Mouse (Mus musculus) adrenal gland, postnatal 36 days (tissue): ENCODE measurements around the gene E330021D16Rik. TPM values are rescaled to one million over a fixed set of nuclear protein-coding genes. Genes with fewer than 3 reads are reported as not detected.

Source experiments
- DNase-seq, 2 experiments: peaks; one replicate each; pipeline ENCODE4 v3.0.0; 2021; ENCODE audit warnings: mixed read lengths in 1 of 2
- total RNA-seq, 2 experiments: library from RNA; stranded (reverse); gene quantifications; 2 replicates each; pipeline ENCODE4 v1.2.3; 2021

The E330021D16Rik gene
- total RNA-seq, 2 experiments from 2014 or later = not detected

DNA sequence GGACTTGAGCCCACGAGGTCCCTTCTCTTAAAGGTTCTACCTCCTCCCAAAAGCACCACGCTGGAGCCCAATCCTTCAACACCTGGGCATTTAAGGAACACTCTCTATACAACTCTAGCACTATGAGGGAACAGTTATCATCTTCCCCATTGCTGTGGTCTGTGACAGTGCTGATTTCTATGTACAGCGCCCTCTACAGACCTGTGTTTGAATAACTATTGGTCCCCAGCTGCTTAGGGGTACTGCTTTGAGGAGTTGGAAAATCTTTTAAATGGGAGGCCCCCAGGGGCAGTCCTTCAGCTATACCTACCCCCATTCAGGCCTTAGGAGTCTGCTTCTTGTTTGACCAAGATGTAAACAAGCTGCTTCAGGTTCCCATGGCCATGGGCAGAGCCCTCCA lies 5.7 kb upstream of the E330021D16Rik start:
- DNase-seq = no peak

DNA sequence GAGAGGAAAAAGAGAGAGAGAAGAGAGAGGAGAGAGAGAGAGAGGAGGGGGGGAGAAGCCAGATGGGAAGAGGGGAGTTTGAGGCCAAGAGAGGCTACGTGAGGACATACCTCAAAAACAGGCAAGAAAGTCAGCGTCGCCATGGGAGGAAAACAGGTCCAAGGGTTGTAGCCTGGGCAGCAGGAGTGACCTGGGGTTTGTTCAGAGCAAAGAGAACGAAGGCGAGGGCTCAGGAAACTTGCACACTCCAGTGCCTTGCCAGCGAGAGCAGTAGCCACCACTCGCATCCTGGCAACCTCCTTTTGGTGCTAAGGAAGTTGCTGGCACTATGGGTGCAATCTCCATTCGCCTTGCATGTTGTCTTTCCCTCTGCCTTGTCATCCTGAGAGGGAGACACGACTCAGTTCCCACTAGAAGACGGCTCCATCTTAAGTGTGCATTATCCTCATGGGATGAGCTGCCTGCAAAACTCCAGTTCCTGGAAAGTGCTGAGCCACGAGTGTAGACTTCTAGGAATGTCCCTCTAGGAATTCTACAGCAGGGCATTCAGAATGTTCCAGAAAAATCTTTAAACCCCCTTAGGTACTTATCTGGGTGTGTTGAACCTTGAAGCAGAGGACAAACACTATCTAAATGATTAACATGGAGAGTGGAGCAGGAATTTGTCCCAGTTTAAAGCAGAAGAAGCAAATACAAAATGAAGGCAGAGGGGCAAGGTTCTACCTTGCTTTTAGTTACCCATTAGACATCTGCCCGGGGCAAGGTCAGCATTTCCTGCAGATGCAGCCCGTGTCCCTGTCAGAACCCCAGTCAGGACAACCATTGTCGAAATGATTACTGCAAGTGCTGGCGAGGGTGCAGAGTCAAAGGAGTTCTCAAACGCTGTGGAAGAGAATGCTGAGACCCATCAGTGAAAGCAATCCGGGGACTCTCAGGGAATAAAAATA lies 3.8 kb upstream of the E330021D16Rik start:
- DNase-seq = no peak

DNA sequence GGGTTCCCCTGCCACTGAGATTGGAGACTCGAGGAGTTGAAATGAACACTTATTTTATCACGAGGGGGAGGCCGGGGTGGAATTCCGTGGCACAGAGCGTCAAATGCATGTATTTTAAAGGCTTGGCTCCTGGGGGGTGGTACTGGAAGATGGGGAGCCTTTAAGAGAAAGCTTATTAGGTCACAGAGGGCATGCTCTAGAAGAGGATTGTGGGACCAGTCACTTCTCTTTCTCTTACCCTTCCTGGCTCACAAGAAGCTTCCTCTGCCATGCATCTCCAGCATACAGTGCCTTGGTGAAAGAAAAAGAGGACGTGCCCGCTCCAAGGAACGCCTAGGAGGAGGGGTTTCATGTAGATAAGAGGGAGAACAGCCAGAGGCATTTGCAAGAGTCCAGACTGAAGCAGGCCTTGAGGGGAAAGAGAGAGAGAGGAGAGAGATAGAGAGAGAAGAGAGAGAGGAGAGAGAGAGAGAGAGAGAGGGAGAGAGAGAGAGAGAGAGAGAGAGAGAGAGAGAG lies 3.0 kb upstream of the E330021D16Rik start:
- DNase-seq = no peak

DNA sequence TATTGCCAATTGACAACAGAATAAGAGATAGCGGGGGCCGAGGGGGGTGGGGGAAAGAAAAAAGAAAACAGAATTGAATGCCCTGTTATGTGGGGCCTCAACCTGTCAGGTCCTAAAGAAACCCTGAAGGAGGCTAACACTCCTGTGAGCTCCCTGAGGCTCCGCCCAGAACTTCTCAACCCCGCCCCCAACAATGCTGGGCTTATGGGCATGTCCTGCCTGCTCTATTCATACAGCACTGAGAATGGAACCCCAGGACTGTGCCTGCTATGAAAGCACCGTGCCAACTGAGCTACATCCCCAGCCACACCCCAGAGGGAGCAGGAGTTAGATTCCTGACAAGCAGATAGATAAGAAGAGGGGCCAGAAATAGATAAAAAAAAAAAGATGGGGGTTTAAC lies 2.5 kb upstream of the E330021D16Rik start:
- DNase-seq = no peak

DNA sequence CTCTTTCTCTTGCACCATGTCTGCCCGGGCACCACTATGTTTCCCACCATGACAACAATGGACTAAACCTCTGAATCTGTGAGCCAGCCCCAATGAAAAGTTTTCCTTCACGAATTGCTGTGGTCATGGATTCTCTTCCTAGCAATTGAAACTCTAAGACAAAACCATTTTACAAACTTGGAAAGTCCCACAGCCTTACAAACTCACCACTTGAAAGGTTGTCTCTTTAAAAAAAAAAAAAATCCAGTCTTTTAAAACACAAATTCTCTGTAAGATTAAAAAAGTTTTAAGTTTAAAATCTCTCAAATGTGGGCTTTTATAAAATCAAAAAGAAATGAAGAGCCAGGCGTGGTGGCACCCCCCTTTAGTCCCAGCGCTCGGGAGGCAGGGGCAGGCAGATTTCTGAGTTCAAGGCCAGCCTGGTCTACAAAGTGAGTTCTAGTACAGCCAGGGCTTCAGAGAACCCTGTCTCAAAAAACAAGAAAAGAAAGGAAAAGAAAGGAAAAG lies 1.5 kb downstream of the E330021D16Rik start:
- no peak for DNase-seq

DNA sequence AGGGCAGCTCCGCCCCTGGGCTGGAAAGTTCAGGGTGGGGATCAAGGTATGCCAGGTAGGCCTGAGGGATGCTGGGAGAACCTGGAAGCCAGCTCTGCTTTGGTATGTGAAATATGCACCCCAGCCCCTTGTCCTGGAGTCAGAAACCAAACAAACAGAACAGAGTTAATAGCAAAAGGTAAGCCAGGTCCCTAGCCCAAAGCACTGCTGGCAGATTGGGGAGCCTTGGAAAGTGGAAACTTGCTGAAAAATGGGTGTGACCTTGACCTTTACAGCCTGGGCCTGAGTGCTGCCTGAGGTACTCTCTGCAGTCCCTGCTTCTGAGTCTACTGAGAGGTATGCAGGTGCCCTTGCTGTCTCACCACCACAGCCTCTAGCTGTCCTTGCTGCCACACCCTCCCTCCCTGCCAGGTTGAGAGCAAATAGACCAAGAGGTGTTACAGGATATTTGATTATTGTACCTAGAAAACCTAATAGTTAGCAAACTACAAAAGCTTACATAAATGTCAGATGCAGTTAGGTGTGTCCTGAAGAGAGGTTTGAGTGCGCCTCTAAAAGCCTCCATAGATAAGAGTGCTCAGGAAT lies 7.7 kb downstream of the E330021D16Rik start:
- DNase-seq = peak; percentile 28 to 35

DNA sequence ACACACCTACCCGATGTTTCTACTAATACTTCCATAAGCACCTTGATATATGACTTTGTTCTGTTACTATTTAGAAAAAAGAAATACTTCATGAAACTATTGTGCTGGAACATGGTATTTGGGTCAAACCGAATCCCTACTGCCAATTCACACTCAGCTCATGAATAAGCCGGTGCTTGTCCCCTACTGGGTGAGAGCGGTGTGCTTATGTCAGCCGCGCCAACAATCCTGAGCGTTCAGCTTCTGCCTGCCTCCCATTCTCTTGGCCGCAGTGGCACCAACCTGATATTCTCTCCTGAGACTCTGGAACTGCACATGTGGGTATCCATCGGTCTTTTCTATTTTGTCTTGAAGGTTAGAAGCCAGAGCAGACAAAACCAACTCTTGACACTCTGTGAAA lies 18.5 kb downstream of the E330021D16Rik start:
- DNase-seq = no peak

DNA sequence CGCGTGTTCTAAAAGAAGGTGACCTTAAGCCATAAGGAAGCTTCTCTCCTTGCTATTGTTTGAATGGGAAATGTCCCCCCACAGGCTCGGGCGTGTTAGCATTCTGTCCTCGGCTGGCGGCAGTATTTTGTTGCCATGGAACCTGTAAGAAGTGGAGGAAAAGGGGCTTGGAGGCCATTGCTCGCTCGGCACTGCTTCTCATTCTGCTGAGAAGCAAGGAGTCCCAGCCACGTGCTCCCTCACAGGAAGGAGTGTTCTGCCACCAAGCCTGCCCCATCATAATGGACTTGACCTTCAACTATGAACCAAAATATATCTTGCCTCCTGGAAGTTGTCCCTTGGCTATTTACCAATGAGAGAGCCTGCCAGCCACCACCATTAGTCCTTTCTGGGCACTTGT lies 25.1 kb downstream of the E330021D16Rik start:
- no peak for DNase-seq

DNA sequence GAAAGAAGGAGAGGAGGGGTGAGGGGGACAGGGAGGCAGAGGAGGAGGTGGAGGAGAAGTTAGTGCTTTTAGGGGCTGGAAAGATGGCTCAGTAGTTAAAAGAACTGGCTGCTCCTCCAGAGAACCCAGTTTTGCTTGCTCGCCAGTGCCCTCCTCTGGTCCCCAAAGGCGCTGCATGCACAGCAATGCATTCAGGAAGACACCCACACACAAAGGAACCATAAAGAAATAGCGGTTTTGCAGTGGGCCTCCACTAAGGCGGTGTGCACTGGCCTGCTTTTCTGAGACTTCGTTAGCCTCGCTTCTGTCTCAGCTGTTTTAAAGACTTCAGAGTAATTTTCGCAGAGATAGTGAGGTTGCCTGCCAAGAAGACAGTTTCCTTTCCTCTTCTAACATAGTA lies 30.1 kb downstream of the E330021D16Rik start:
- DNase-seq = no peak

DNA sequence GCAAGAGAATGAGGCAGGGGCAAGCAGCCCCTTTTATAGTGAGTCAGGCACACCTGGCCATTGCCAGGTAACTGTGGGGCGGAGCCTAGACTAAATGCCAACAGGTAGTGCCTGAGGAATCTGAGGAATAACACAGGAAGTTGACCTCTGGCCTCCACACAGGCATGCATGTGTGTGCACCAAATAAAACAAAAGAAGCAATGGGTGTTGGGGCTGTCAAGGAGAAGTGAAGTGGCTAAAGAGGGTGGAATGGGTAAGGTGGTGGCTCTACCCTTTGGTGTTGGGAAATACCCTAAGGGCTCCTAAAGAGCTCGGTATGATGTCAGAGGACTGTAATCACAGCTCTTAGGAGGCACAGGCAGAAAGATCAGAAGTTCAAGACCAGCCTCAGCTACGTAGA lies 32.2 kb downstream of the E330021D16Rik start:
- no peak for DNase-seq

DNA sequence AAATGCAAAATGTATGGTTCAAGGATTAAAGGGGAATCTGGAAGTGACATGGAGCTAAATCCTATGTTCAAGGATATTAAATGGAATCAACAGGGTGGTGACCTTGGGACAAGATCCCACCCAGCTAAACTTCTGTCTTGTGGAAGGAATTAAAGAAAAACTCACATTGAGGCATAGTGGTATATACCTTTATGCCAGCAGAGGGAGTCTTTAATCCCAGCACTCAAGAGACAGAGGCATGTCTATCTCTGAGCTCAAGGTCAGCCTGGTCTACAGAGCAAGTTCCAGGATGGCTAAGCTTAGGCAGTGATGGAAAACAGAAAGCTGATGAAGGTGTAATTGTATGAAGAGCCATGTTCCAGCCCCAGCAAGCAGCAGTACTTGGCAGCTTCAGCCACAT lies 39.3 kb downstream of the E330021D16Rik start:
- no peak for DNase-seq

DNA sequence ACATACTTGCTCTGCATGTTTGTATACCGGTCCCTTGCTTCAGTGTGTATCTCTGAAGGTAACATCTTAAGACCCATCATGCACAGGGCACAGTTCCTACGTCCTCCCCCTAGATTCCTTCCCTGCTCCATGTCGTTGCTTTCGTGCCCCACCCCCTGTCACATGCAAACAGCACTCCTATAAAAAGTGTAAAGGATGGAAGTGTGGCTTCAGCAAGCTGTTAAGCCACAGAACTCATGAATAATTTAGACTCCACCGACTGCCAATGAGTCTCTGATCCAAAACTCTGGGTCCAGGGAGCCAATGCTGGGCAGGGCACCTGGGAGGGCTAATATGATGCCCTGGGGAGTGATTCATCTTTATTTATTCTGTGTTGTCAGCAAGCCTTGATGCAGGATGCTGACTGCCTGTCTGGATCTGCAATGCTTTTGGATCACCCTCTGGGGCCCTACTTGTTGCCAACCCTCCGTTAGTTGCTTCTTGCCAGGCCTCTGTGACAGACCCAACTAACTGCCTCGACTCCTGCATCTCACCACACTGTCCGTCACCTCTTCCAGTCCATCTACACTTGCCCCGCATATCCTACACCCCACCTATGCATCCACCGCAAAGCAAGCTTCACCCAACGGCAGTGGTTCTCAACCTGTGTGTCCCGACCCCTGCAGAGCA lies 50.8 kb downstream of the E330021D16Rik start:
- no peak for DNase-seq

DNA sequence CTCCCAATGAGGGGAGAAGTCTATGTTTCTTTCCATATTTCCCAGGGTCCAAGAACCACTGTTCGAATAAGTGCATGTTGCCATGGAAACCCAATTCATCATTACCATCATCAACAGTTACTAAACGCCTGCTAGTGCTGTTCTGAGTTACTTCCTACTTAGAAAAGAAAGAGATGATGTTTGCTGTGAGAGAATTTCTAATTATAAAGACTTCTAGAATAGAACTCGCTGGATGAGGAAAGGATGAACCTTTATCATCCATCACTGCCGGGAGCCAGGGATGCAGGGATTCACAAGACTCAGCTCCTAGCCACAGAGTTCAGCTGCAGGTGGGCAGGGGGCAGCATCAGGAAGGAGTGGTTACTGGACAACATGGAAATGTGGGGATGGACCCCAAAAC lies 51.4 kb downstream of the E330021D16Rik start:
- DNase-seq = no peak

DNA sequence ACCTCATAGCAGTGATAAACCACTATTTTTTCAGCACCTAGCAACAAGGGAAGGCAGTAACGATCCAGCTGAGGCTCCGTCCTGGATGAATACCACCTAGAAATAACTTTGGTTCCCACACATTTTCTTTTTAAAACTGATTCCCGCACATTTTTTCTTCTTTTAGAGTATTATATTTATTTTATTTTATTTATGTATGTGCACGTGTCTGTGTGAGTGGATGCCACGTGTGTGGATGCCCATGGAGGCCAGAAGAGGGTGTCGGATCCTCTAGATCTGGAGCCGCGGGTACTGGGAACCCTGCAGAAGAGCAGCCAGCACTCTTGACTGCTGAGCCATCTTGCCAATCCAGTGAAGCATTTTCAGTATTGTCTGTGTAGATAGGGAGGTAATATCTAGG lies 52.1 kb downstream of the E330021D16Rik start:
- no peak for DNase-seq

DNA sequence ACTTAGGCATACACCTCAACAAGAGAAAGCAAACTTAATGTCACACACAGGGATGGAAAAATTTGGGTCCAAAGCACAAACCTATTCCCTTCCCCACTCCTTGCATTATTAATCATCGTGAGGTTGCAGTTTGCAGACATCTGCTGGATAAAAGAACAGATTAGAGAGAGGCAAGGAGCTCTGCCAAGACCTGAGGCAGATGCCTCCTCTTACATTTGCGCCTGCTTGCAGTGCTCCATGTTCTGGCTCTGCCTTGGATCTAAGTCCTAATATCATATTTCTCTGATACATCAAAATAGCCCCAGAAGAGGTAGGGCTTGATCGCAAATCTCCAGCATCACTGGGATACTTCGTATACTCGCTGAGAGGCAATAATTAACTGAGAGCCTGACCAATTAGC lies 56.9 kb downstream of the E330021D16Rik start:
- no peak for DNase-seq

DNA sequence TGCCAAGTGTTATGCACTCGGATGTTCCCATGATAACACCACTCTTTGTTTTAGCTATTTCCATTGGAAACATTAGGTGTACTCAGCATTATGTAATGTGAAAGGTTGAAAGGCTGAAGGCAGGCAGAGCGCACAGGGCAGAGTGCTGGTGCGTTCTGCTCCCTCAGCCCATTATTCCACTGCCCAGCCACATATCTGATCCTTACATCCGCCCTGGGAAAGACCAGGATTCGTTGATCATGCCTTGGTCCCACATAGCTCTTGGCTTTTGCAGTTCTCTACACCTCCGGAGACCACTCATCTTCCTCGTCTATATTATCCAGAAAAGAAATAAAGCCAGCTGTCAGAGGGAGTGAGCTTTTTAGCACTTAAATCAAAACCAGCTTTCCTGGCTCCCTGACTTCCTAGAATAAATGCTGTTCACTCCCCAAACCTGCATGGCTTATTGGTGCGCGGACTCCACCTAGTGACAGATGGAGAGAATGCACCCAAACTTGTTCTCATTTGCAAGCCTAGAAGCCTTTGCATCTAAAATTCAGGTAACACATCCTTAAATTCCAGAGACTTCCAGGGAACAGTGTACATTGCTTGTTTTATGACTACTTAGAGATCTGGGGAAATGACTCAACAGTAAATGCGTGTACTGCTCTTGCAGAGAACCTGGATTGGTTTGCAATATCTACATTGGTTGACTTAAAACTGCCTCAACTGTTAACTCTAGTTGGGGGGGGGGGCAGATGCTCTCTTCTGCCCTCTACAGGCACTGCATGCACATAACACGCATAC lies 61.8 kb downstream of the E330021D16Rik start:
- DNase-seq = peak; percentile 64

Other genes starting within 250 kb of the E330021D16Rik start
- under 1 TPM; 0.23 to 0.40 TPM for gene Grin2b, start 242.1 kb downstream of the E330021D16Rik start, total RNA-seq
- gene Gm8994, start 88.0 kb downstream of the E330021D16Rik start, total RNA-seq = not detected
- 10 to 100 TPM; 54.0 to 74.3 TPM for gene Atf7ip, start 90.6 kb upstream of the E330021D16Rik start, total RNA-seq
- gene Plbd1, start 246.4 kb upstream of the E330021D16Rik start, total RNA-seq = 10 to 100 TPM; 30.8 to 37.9 TPM